8 mouse cellular contexts compared by ENCODE assay signal in the genomic region with DNA sequence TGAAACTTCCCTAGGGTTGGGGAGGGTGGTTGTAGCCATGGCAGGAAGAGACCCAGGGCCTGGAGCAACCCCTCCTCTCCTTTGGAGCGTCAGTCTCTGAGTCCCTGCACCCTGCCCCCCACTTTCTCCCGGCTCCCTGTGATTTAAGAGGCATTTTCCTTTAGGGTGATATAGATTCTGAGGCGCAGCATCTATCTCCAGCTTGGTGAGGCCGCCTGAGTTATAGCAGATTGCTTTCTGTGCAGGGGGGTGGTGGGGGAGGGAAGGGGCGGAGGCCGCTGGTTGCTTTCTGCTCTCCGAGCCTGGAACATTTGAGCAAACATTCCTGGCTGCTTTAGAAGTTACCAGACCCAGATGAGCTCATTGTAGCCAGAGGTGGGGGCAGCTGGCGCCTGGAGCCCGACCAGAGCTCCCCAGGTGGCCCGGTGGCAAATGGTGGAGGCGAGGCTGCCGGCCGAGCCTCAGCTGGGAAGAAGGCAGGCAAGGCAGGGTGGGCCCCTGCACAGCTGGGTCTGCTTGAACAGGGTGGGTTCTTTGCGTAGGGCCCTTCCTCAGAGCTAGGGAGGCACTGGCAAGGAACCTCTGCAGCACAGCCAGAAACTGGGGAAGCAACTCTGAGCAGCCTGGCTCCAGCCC. TPM values are rescaled to one million over a fixed set of nuclear protein-coding genes. Genes with fewer than 3 reads are reported as not detected.
DNase-seq lines count a peak whose midpoint lies in the region; ATAC-seq and TF ChIP-seq lines count a peak whose summit lies in the region.

No protein-coding gene starts in this region.

- peak; percentile 67 for ATAC-seq in heart, embryonic 16.5 days (replicated peaks; ENCODE audit: extremely low read depth, insufficient read depth, low FRiP score)
- ATAC-seq in stomach, embryonic 16.5 days (ENCODE audit: insufficient read depth, low FRiP score), result peak; percentile 84
- no peak for ATAC-seq in erythroblast, adult 5-6 weeks (replicated peaks; ENCODE audit: low FRiP score, poor library complexity, severe bottlenecking)

- peak overlapping the region; percentile 46; the same call in 1 of the 2 replicates for H3K27ac ChIP-seq in heart, embryonic 16.5 days (ENCODE audit: low read length)
- H3K27ac ChIP-seq in stomach, embryonic 16.5 days (ENCODE audit: low read length), result peak overlapping the region; percentile 84

- peak overlapping the region; percentile 19; the same call in 1 of the 2 replicates for H3K4me2 ChIP-seq in heart, embryonic 16.5 days (ENCODE audit: low read depth, low read length)
- peak overlapping the region; percentile 40 for H3K4me2 ChIP-seq in stomach, embryonic 16.5 days (ENCODE audit: low read depth, low read length)

- H3K4me1 ChIP-seq in heart, embryonic 16.5 days (ENCODE audit: control insufficient read depth, insufficient read depth, low read length), result peaks cover 17% of the 10 kb centered on the region
- H3K4me1 ChIP-seq in lung, adult 2 months (ENCODE audit: control insufficient read depth, insufficient read depth, low read length), result no peaks in the 10 kb centered on the region
- H3K4me1 ChIP-seq in stomach, embryonic 16.5 days (ENCODE audit: control insufficient read depth, insufficient read depth, low read length), result peaks cover 14% of the 10 kb centered on the region

- WGBS in heart, embryonic 16.5 days, result 13% methylated on average over 14 of the region's 14 CpGs
- WGBS in lung, adult 2 months, result 30% methylated on average over 14 of the region's 14 CpGs
- WGBS in stomach, embryonic 16.5 days, result 4% methylated on average over 14 of the region's 14 CpGs

- H3K9ac ChIP-seq in heart, embryonic 16.5 days (ENCODE audit: low read length), result peak overlapping the region; percentile 52
- peak overlapping the region; percentile 56 for H3K9ac ChIP-seq in stomach, embryonic 16.5 days (ENCODE audit: low read length)

- no peaks in the 10 kb centered on the region for H3K9me3 ChIP-seq in heart, embryonic 16.5 days (replicated peaks; ENCODE audit: control insufficient read depth, low read length)
- H3K9me3 ChIP-seq in stomach, embryonic 16.5 days (replicated peaks; ENCODE audit: control insufficient read depth, low read length), result no peaks in the 10 kb centered on the region

- no peak for TF ChIP-seq POLR2A in lung, adult 2 months (IDR thresholded peaks at IDR 0.05; ENCODE audit: borderline replicate concordance, extremely low read depth, low read depth, low read length)

- no peaks in the 10 kb centered on the region for H3K36me3 ChIP-seq in heart, embryonic 16.5 days (ENCODE audit: control insufficient read depth, insufficient read depth)
- H3K36me3 ChIP-seq in stomach, embryonic 16.5 days (ENCODE audit: control insufficient read depth, insufficient read depth, low read length), result no peaks in the 10 kb centered on the region

- no peak for TF ChIP-seq CTCF in lung, adult 2 months (IDR thresholded peaks at IDR 0.05; ENCODE audit: insufficient read depth, low read length)

- DNase-seq in kidney, postnatal 4 days, result peak; percentile 22 to 43
- DNase-seq in kidney, postnatal 10 days, result no peak
- peak; percentile 31 for DNase-seq in lung, adult 2 months
- DNase-seq in left cerebral cortex, adult 8-10 months (ENCODE audit: low spot score in 2 of 2), result no peak
- DNase-seq in testis, postnatal 10 days (ENCODE audit: low spot score), result no peak

- peaks cover 11% of the 10 kb centered on the region for H3K27me3 ChIP-seq in heart, embryonic 16.5 days (ENCODE audit: control insufficient read depth, insufficient read depth, low read length)
- peaks cover 3% of the 10 kb centered on the region; the same call in 1 of the 2 replicates for H3K27me3 ChIP-seq in stomach, embryonic 16.5 days (ENCODE audit: control insufficient read depth, insufficient read depth, low read length)

- H3K4me3 ChIP-seq in heart, embryonic 16.5 days (ENCODE audit: low read length), result no peak overlapping the region
- no peak overlapping the region for H3K4me3 ChIP-seq in lung, adult 2 months (replicated peaks; ENCODE audit: extremely low read depth, low read depth, low read length)
- H3K4me3 ChIP-seq in stomach, embryonic 16.5 days (replicated peaks; ENCODE audit: low read length), result no peak overlapping the region

RNA-seq across cellular contexts. Expression of gene Mn1, which starts 8.6 kb away (rescaled TPM):
- polyA plus RNA-seq in heart, embryonic 16.5 days (2015; fragmentation: Nextera tagmentation; extraction: Ambion mirVana), result 5.4 and 6.3 TPM in 2 replicates
- 4.0 and 6.2 TPM in 2 replicates for polyA plus RNA-seq in lung, adult 2 months (2012; rRNA removed)
- 11.1 and 11.7 TPM in 2 replicates for polyA plus RNA-seq in stomach, embryonic 16.5 days (2015; fragmentation: Nextera tagmentation; extraction: Ambion mirVana)
- 10 to 100 TPM; 52.4 to 55.5 (median 53.9) TPM for total RNA-seq in left cerebral cortex, adult 8-10 months (2022)
- total RNA-seq in erythroblast, adult 5-6 weeks (2015; ENCODE audit: low replicate concordance), result 0.21 TPM in 1 of 2 replicates, not detected in the other
- total RNA-seq in erythroblast, adult 5-6 weeks (2017; ENCODE audit: low replicate concordance), result 0.14 TPM in 1 of 2 replicates, not detected in the other

Comparison
In these comparisons a context has a peak if more than half of its experiments do, and no peak if none do; other contexts are left out.
1. DNase-seq: peak in kidney, postnatal 4 days (2 of 2) and lung, adult 2 months (single experiment); none in kidney, postnatal 10 days (single experiment), left cerebral cortex, adult 8-10 months (0 of 2) and testis, postnatal 10 days (single experiment).